Mouse (Mus musculus) cerebellum, adult 11-12 months (tissue): ENCODE results near the gene Vps13d.

Experiments used
- DNase-seq: peaks from one replicate; pipeline ENCODE4 v3.0.0; 2022

Vps13d gene

DNA sequence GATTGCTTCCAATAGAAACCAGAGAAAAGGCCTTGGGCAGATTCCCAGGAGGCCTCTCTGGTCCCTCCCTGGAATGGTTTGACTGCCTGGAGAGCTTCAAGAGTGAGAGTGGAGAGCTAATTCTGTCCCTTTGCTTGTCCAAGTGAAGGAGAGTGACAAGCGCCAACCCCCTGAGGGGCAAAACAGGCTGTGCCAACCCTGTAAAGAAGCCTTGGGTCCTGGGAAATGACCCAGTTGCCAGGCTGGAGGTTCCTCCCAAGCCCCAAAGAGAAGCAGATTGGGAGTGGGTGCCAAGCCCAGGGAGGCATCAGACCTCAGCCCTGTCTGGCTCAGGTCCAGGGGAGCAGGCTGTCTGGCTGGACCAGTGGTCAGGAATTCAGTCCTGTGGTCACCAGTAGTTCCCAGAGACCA lies 265.0 kb downstream of the Vps13d start:
- peak; percentile 82 for DNase-seq

DNA sequence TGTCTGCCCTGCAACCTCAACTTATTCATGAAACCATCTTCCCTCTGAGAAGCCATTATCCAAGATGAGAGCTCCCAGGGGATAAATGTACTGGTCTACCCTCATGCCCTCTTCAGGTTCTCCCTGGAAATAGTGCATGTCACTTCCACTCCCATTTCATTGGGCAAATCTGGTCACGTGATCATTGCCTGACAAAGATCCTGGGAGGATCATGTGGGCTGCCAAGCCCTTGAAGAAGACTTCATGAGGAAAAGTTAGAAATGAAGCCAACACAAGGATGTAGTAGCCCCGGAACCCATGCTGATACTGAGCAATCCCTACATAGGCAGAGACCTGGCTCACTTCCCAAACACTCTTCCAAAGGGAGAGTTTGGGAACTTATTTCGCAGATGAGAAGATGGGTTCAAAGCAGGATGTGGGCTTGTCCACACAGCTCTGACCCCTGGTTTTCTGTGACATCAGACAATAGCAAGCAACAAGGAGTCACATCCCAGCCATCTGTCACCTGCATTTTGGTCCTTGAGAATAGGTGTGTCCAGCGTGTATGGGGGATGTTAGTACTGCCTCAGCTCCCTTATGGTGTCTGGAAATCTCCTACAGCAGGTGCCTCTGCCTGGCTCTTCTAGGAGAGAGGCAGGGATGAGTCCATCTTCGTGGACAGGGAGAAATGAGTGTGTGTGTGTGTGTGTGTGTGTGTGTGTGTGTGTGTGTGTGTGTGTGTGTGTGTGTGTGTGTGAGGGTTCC lies 265.9 kb downstream of the Vps13d start:
- peak; percentile 10 for DNase-seq
